Mouse (Mus musculus): ENCODE measurements around the gene Wtip.
"Not testable (repeated sequence)": the region's sequence is repeated elsewhere in the genome, so short reads cannot be mapped to it uniquely, and the experiment has no call there.

Wtip gene

GRCm38 (mm10) chr7:34116601-34117000 is 16.5 kb downstream of the Wtip start:
- no peak for DNase-seq

- no peak for DNase-seq
Observed at GRCm38 (mm10) chr7:34109190-34109589, 23.9 kb downstream of the Wtip start.

GRCm38 (mm10) chr7:34101276-34101675 is 31.8 kb downstream of the Wtip start:
- DNase-seq: no peak

GRCm38 (mm10) chr7:34100002-34100401 is 33.1 kb downstream of the Wtip start:
- no peak for DNase-seq

- no peak for DNase-seq
Observed at GRCm38 (mm10) chr7:34094911-34095481, 38.1 kb downstream of the Wtip start, which contains the start of gene Scgb1b30. Gene Scgb1b30 (plus strand): TSS chr7:34095431.

GRCm38 (mm10) chr7:34068132-34068531 is 64.9 kb downstream of the Wtip start:
- not testable (repeated sequence) for DNase-seq
